Mouse (Mus musculus) bone marrow macrophage, adult 2 months (primary cell): ENCODE measurements around the gene Kalrn.

Source experiments
- CTCF ChIP-seq: IDR thresholded peaks from 2 replicates; pipeline ENCODE4 v1.5.1; 2012; ENCODE audit warnings: low read depth, mild to moderate bottlenecking, low read length, moderate library complexity
- POLR2A ChIP-seq: IDR thresholded peaks from 2 replicates; pipeline ENCODE4 v1.6.1; 2012; ENCODE audit warnings: mild to moderate bottlenecking, low read depth, low read length, borderline replicate concordance

- no peak for TF ChIP-seq CTCF
- TF ChIP-seq POLR2A, result no peak
Measured at GRCm38 (mm10) chr16:33946021-33946420, 627.3 kb downstream of the Kalrn start.
